Mouse (Mus musculus) MEL (cell line): Measurements from ENCODE around the gene Atp6v0a1.

Experiments used
- E2F4 ChIP-seq: IDR thresholded peaks from 2 replicates; pipeline ENCODE4 v1.6.1; 2011; ENCODE audit warnings: low read depth, low read length, improper control_type of control experiment, borderline replicate concordance
- HCFC1 ChIP-seq: IDR thresholded peaks from 2 replicates; pipeline ENCODE4 v1.6.1; 2012; ENCODE audit warnings: low read depth, mild to moderate bottlenecking, inconsistent platforms, low read length, improper control_type of control experiment, moderate library complexity
- KAT2A ChIP-seq: conservative IDR thresholded peaks from 2 replicates; pipeline ENCODE4 v1.6.1; 2012; ENCODE audit warnings: low read depth, low read length, improper control_type of control experiment, inconsistent platforms
- MYC ChIP-seq: IDR thresholded peaks from 2 replicates; pipeline ENCODE4 v1.6.1; 2011; ENCODE audit warnings: low read depth, mild to moderate bottlenecking, low read length, improper control_type of control experiment, moderate library complexity
- POLR2A ChIP-seq, 2 experiments: IDR thresholded peaks; 2 replicates each; pipeline ENCODE4 v1.6.1; 2011 to 2012; ENCODE audit warnings: low read length in 2 of 2, mild to moderate bottlenecking in 2 of 2, control low read depth in 1 of 2, improper control_type of control experiment in 1 of 2, low read depth in 1 of 2, moderate library complexity in 1 of 2; ENCODE audit not compliant: control insufficient read depth in 1 of 2, insufficient read depth in 1 of 2, poor library complexity in 1 of 2
- POLR2AphosphoS2 ChIP-seq: IDR thresholded peaks from 2 replicates; pipeline ENCODE4 v1.6.1; 2011; ENCODE audit warnings: low read length, improper control_type of control experiment
- USF2 ChIP-seq, 2 experiments: IDR thresholded peaks; 2 replicates each; pipeline ENCODE4 v1.6.1; 2011 to 2012; ENCODE audit warnings: improper control_type of control experiment in 2 of 2, low read length in 2 of 2, borderline replicate concordance in 1 of 2, inconsistent platforms in 1 of 2, low read depth in 1 of 2, mild to moderate bottlenecking in 1 of 2; ENCODE audit not compliant: insufficient read depth in 1 of 2
- ZMIZ1 ChIP-seq: IDR thresholded peaks from 2 replicates; pipeline ENCODE4 v1.6.1; 2012; ENCODE audit warnings: low read depth, mild to moderate bottlenecking, inconsistent platforms, low read length, improper control_type of control experiment, moderate library complexity
- ZNF384 ChIP-seq: IDR thresholded peaks from 2 replicates; pipeline ENCODE4 v1.6.1; 2012; ENCODE audit warnings: low read depth, mild to moderate bottlenecking, inconsistent platforms, low read length, improper control_type of control experiment

DNA sequence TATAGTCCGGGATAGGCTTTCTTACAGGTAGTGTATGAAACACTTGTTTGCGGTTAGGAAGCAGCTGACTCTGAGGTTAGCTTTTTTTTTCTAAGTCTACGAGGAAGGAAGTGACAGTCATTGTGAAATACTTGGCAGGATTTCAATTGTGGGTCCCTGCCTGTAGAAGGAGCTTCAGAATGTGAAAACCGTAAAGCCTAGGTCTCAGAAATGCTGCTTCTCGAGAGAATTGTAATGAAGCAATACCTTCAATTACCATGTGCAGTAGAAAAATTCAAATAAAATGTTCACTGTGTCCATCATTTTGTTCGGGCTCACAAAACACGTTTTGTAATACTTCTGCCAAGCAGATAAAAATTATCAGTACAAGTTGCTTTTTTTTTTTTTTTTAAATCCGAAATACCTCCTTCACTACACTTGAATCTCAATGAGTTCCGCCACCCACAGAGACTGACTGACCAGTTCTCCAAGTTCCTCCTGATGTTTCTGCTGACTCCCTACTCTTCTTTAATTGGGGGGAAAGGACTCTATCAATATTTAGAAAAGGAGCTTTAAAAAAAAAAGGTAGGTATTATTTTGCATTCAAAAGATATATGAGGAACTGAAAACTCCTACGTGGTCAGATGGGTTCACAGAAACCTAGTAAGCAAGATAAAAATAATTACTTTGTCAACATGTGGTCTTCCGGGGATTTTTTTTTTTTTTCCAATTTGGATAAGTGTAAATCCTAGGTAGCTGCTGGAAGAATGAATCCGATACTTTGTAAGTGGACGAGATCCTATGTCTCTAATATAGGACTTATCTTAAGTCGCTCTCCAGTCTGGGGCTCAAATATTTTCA lies 826 bp upstream of the Atp6v0a1 start:
- TF ChIP-seq KAT2A = peak; percentile 47
- TF ChIP-seq ZNF384 = peak; percentile 96
- TF ChIP-seq MYC = peak; percentile 70; the same call in 1 of the 2 replicates
- no peak for TF ChIP-seq USF2 (IDR thresholded peaks at IDR 0.05; ENCODE audit: borderline replicate concordance in 1 of 2, insufficient read depth in 1 of 2, low read depth in 1 of 2, low read length in 2 of 2)
- 0 out of 2 replicates have a peak, but pooled peaks have one; percentile 6 for TF ChIP-seq E2F4
- TF ChIP-seq POLR2A (IDR thresholded peaks at IDR 0.05; ENCODE audit: control insufficient read depth in 1 of 2, insufficient read depth in 1 of 2, low read depth in 1 of 2, low read length in 2 of 2, poor library complexity in 1 of 2) = no peak
- TF ChIP-seq ZMIZ1 = no peak
- 0 out of 2 replicates have a peak, but pooled peaks have one; percentile 25 for TF ChIP-seq POLR2AphosphoS2
- peak; percentile 29; the same call in 1 of the 2 replicates for TF ChIP-seq HCFC1
